Mouse (Mus musculus) frontal cortex, postnatal 25 days (tissue): ENCODE data around the gene Mrgpra9.
"Not testable (repeated sequence)": the region's sequence is repeated elsewhere in the genome, so short reads cannot be mapped to it uniquely, and the experiment has no call there.

Experiments
- DNase-seq, 2 experiments: peaks; one replicate each; pipeline ENCODE4 v3.0.0; 2022; ENCODE audit warnings: low spot score in 2 of 2

The Mrgpra9 gene

DNA sequence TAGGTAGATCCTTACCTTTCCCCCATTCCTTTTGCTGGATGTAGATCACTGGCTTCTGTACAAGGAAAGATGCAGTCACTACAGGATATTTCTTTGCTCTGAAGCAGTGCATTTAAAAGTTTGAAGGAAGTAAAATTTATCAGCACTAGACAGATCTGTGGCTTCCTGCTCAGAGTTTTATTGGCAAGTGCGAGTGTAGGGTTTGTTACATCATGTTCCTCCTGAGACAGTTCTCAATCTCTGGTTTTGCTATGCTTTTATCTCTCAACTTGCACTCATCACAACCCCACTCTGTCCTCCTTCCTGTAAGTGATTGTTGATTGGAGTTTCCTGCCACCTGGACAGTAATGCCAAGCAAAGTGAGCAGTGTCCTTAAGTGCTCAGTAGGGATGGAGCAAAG is at the start of gene Mrgpra9:
Gene Mrgpra9 (minus strand): TSS at position 79 of the 400 bp plus-strand sequence.
- DNase-seq: no peak

DNA sequence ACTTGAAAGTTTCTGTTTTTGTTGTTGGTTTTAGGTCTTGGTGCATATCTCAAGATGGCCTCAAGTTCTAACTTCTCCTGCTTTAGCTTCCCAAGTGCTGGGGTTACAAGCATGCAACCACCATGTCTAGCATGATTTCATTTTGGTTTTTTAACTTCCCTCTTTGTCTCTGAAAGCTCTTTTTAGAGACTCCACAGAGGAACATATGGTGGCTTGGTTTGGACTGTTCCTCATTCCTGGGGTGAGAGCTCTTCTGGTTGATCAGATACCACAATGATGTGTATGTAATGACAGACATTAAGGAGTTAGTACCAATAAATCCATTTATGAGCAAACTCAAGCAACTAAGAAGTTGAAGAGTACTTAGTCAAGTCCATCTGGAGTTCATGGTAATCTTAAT is 47.0 kb upstream of the Mrgpra9 start:
- not testable (repeated sequence) for DNase-seq

DNA sequence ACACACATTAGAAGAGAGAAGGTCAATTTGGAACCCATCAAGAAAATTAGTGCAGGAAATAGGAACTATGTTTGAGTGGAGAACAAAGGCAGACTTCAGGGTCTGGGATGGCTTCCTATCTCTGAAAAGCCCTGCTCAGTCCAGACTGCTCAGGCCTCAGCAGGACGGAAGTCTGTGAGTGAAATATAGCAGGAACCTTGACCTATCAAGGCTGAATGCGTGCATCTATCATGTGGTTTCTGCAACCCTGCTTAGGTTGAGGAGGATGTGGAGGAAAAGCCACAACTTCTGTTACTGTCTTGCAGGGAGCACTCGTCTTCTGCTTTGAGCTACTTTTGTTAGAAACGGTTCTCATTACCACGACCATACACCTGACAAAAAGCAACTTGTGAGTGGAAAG is 18.9 kb upstream of the Mrgpra9 start:
- not testable (repeated sequence) for DNase-seq

DNA sequence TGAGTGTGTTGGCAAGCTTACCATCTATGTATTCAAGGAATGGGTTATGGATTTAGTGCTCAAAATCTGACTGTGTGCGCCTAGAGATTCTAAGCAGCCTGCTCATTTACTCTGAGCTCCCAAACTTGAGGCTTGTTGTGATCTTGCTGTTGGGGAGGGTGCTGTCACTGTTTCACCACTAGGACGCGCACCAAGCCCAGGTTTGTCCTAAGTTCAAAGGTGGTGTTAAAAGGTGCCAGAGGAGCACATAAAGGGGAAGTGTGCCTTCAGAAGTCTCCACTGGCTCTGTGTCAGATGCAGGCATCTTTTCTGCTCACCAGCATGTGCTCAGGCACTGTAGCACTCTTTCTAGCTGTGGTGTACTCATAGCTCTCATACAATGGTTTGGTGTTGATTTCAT is 8.0 kb downstream of the Mrgpra9 start:
- no peak for DNase-seq

DNA sequence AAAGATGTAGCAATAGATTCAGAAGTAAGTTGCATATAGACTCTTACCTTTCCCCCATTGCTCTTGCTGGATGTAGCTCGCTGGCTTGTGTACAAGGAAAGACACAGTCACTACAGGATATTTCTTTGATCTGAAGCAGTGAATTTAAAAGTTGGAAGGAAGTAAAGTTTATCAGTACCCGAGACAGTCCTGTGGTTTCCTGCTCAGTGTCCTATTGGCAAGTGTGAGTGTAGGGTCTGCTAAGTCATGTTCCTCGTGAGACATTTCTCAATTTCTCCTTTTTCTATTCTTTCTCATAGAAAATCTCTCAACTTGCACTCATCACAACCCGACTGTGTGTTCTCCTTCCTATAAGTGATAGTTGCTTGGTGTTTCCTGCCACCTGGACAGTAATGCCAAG is 47.8 kb downstream of the Mrgpra9 start, which contains the start of gene Mrgpra6:
Gene Mrgpra6 (minus strand): TSS at position 91 of the 400 bp plus-strand sequence.
- no peak for DNase-seq

DNA sequence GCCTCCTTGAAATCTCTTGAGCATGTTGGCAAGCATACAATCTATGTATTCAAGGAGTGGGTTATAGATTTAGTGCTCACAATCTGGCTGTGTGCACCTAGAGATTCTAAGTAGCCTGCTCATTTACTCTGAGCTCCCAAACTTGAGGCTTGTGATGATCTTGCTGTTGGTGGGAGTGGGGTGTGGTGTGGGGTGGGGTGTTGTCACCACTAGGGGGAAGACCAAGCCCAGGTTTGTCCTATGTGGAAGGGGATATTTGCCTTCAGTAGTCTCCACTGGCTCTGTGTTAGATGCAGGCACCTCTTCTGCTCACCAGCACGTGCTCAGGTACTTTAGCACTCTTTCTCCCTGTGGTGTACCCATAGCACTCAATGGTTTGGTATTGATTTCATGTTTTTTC is 57.4 kb downstream of the Mrgpra9 start:
- no peak for DNase-seq
